Mouse (Mus musculus): Measurements from ENCODE around the gene Tmem102.

DNA sequence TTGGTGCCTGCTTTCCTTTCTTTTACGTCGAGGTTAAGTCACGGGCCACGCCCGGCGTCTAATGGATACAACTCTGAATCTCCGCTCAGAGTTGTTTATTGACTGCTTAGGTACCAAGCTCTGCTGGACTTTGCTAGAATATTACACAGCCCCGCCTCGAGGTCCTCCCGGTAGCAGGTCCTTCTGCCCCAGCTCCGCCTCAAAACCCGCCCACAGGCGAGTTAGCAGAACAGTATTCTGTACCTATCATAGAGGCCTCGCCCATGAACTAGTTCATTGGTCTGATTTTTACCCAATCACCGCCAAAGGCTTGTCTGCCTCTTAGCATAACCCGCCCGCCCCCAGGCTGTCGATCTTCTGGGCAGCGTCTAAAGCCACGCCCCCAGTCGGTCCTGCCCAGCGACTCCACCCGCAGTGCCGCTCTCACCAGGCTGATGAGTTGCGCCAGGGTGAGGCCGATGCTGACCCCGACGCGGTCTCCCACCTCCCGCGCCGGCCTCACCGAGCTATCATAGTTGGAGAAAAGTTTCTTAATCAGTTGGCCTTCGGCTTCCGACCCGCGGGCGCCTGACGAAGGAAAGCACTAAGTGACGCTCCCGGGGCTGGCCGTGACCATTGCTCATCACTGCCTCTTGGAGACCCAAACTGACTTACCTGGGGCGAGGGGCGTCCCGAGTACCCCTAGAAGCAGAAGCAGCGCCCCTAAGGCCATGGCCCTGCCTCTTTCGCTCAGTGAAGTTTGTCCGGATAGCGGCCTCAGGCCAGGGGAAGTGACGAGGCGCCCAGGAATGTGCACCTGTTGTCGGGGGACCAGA, 10.0 kb downstream of the Tmem102 start, which contains the start of gene Chrnb1:
- no peak for TF ChIP-seq USF1 (IDR thresholded peaks at IDR 0.05; ENCODE audit: low read depth, low read length)
- no peak for TF ChIP-seq CTCF (conservative IDR thresholded peaks at IDR 0.05 in 1 of 2, IDR thresholded peaks at IDR 0.05 in 1 of 2; ENCODE audit: low read depth in 2 of 2, low read length in 2 of 2)
- TF ChIP-seq E2F4 (IDR thresholded peaks at IDR 0.05; ENCODE audit: insufficient replicate concordance, low read depth, low read length): peak; percentile 65; the same call in 1 of the 2 replicates
- no peak for TF ChIP-seq USF2 (conservative IDR thresholded peaks at IDR 0.05; ENCODE audit: low read depth, low read length)
- peak; percentile 60; the same call in 1 of the 2 replicates for TF ChIP-seq TBP (conservative IDR thresholded peaks at IDR 0.05; ENCODE audit: low read depth, low read length)
- no peak for TF ChIP-seq GABPA (IDR thresholded peaks at IDR 0.05; ENCODE audit: insufficient replicate concordance, low read depth, low read length)
- TF ChIP-seq POLR2A (IDR thresholded peaks at IDR 0.05; ENCODE audit: low read depth, low read length): peak; percentile 85
- no peak for TF ChIP-seq ZKSCAN1 (IDR thresholded peaks at IDR 0.05; ENCODE audit: borderline replicate concordance, low read depth, low read length)
- TF ChIP-seq MAFK (IDR thresholded peaks at IDR 0.05; ENCODE audit: insufficient replicate concordance, low read length): no peak
- TF ChIP-seq ETS1 (conservative IDR thresholded peaks at IDR 0.05; ENCODE audit: low read depth, low read length): no peak
- no peak; the same call in 1 of the 2 replicates for TF ChIP-seq RAD21 (IDR thresholded peaks at IDR 0.05; ENCODE audit: low read depth, low read length)
- peak; percentile 90 for TF ChIP-seq POLR2AphosphoS2 (IDR thresholded peaks at IDR 0.05; ENCODE audit: low read depth, low read length)
